Mouse (Mus musculus): Measurements from ENCODE around the gene Fam13a.

DNA sequence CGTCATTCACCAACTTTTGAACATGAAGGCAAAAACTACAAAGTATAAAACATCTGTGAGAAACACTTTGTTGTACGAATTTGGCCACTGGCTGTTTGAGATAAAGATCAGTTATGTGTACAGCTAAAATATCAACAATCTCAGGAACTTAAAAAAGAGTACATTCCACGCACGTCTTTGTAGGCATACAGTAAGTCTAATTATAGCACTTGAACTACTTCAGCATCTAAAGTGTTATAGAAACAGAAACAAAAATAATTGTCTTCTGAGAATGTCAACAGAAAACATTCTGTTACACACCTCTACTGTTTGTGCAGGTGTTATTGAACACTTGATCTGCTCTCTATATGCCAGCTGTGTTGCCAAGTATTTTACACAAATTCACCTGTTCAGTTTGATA lies 40.1 kb upstream of the Fam13a start:
- TF ChIP-seq POLR2A (IDR thresholded peaks at IDR 0.05; ENCODE audit: low read depth, low read length) (no peak), CTCF (IDR thresholded peaks at IDR 0.05; ENCODE audit: borderline replicate concordance, insufficient read depth, low read length) (no peak)
